Mouse (Mus musculus) lung, postnatal 0 days (tissue): ENCODE measurements at regions not wholly inside any gene's neighbourhood (a gene's known extent, or its start where the extent isn't known, plus 50 kb on each side); places are given as distances from the start of the nearest gene placed in this dataset.
A peak's percentile ranks its signal among the peaks of the same experiment; 100 is the strongest.

Source experiments
- ATAC-seq: fragments of 200-750 bp; cut with Nextera tagmentation; 2 replicates; pipeline ENCODE4 v1.8.0; 2017; ENCODE audit warnings: moderate library complexity
- DNase-seq: peaks from one replicate; pipeline ENCODE4 v3.0.0-alpha.2; 2016; ENCODE audit warnings: low spot score
- H3K27ac ChIP-seq: fragments of 300-500 bp; sonication (generic); 2 replicates; pipeline ENCODE4 v1.5.1; 2014; ENCODE audit warnings: antibody characterized with exemption, mild to moderate bottlenecking, low read length, mixed read lengths
- H3K27me3 ChIP-seq: fragments of 300-500 bp; sonication (generic); replicated peaks from 2 replicates; pipeline ENCODE4 v1.6.1; 2014; ENCODE audit warnings: low read length, mixed read lengths; ENCODE audit not compliant: insufficient read depth
- H3K36me3 ChIP-seq: fragments of 300-500 bp; sonication (generic); 2 replicates; pipeline ENCODE4 v1.6.1; 2014; ENCODE audit warnings: low read length, mixed read lengths; ENCODE audit not compliant: insufficient read depth
- H3K4me1 ChIP-seq: fragments of 300-500 bp; sonication (generic); 2 replicates; pipeline ENCODE4 v1.6.1; 2014; ENCODE audit warnings: antibody characterized with exemption, low read depth, low read length, mixed read lengths; ENCODE audit not compliant: insufficient read depth
- H3K4me2 ChIP-seq: fragments of 300-500 bp; sonication (generic); replicated peaks from 2 replicates; pipeline ENCODE4 v1.6.1; 2014; ENCODE audit warnings: low read depth, mild to moderate bottlenecking, low read length, moderate library complexity, mixed read lengths
- H3K4me3 ChIP-seq: fragments of 300-500 bp; sonication (generic); 2 replicates; pipeline ENCODE4 v1.5.1; 2014; ENCODE audit warnings: low read depth, low read length
- H3K9ac ChIP-seq: fragments of 300-500 bp; sonication (generic); replicated peaks from 2 replicates; pipeline ENCODE4 v1.6.1; 2014; ENCODE audit warnings: low read depth, mild to moderate bottlenecking
- H3K9me3 ChIP-seq: fragments of 300-500 bp; sonication (generic); 2 replicates; pipeline ENCODE4 v1.6.1; 2016; ENCODE audit warnings: low read length, mixed read lengths
- CTCF ChIP-seq: IDR thresholded peaks from 2 replicates; pipeline ENCODE4 v1.5.1; 2016; ENCODE audit warnings: antibody characterized with exemption, mild to moderate bottlenecking
- EP300 ChIP-seq: IDR thresholded peaks from 2 replicates; pipeline ENCODE4 v1.6.1; 2016; ENCODE audit warnings: antibody characterized with exemption, mild to moderate bottlenecking, control low read depth
- WGBS: fragments of 180-500 bp; shearing (Covaris S2); extraction: QIAGEN DNeasy Blood & Tissue Kit; methylation state at CpG from one replicate; pipeline ENCODE4 v1.1.7; 2014; 5-methylcytosine and 5-hydroxymethylcytosine counted together

- H3K9me3 ChIP-seq: no peaks in the 10 kb centered on the region
- no peak overlapping the region for H3K4me3 ChIP-seq
- no peaks in the 10 kb centered on the region for H3K27me3 ChIP-seq
- no peaks in the 10 kb centered on the region for H3K4me1 ChIP-seq
- ATAC-seq (no peak), DNase-seq (no peak)
- H3K4me2 ChIP-seq: no peak overlapping the region
- H3K36me3 ChIP-seq: no peaks in the 10 kb centered on the region
- H3K9ac ChIP-seq: no peak overlapping the region
- H3K27ac ChIP-seq: no peak overlapping the region
- TF ChIP-seq CTCF (no peak), EP300 (no peak)
- WGBS: 85% methylated on average over 2 of the region's 2 CpGs
Observed at GRCm38 (mm10) chr5:46986519-46986918, 996.4 kb upstream of the Slit2 start.

- 75% methylated on average over 2 of the region's 2 CpGs for WGBS
- H3K27me3 ChIP-seq: no peaks in the 10 kb centered on the region
- ATAC-seq (no peak), DNase-seq (peak; percentile 9)
- H3K4me1 ChIP-seq: no peaks in the 10 kb centered on the region
- no peak overlapping the region for H3K4me3 ChIP-seq
- TF ChIP-seq CTCF: no peak
- no peak for TF ChIP-seq EP300
- no peak overlapping the region for H3K27ac ChIP-seq
- H3K4me2 ChIP-seq: no peak overlapping the region
- no peak overlapping the region for H3K9ac ChIP-seq
- H3K9me3 ChIP-seq: no peaks in the 10 kb centered on the region
- H3K36me3 ChIP-seq: no peaks in the 10 kb centered on the region
Observed at GRCm38 (mm10) chr5:46980326-46980725, 1002.6 kb upstream of the Slit2 start.

DNA sequence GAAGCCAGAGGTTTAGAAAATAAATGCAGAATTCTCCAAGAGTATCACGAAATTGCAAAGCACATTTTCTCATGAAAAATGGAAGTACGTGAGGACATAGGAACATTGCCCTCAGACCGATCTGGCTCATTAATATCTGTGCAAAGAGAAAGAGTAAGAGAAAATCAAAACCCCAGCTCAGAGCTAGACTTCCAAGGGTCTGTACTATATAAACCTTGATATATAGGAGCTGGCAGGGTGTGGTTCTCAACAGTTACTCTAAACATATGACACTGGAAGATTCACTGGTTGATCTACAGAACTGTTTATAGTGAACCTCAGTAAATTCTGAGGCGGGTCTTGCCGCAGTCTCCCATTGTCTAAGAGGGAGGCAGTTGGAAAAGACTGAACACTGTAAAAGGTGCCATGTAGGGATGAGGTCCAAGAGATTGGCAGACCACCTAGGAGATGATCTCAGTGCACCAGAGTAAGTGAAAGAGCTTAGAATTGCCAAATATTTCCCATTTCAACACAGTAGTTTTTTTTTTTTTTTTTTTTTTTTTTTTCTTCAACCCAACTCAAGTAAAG lies 1014.0 kb upstream of the Slit2 start:
- H3K4me2 ChIP-seq: no peak overlapping the region
- H3K9ac ChIP-seq: no peak overlapping the region
- DNase-seq (peak; percentile 13), ATAC-seq (no peak)
- no peak for TF ChIP-seq CTCF
- no peak for TF ChIP-seq EP300
- H3K9me3 ChIP-seq: no peaks in the 10 kb centered on the region
- 73% methylated on average over 5 of the region's 5 CpGs for WGBS
- H3K4me3 ChIP-seq: no peak overlapping the region
- no peaks in the 10 kb centered on the region for H3K36me3 ChIP-seq
- H3K27me3 ChIP-seq: no peaks in the 10 kb centered on the region
- H3K27ac ChIP-seq: no peak overlapping the region
- H3K4me1 ChIP-seq: no peaks in the 10 kb centered on the region

DNA sequence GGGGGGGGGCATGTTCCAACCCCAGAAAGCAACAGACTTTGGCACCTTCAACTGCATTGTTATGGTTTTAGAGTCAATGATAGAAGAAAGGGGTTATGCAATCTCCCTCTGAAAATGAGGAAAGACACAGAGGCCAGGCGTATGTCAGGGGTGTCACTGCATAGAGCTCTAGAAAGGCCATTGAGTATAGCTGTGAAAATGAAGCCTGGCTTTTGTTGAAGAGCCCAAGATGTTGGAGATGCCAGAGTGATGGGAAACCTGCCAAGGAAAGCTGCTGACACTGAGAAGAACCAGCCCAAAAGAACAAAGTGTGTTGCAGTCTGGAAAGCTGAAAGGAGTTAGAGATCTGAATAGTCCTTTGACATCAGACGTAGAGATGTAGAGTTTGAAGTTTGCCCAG lies 1022.2 kb upstream of the Slit2 start:
- DNase-seq (peak; percentile 89), ATAC-seq (peak; percentile 95)
- no peaks in the 10 kb centered on the region for H3K4me1 ChIP-seq
- no peak overlapping the region for H3K4me2 ChIP-seq
- no peaks in the 10 kb centered on the region for H3K27me3 ChIP-seq
- 59% methylated on average over 2 of the region's 2 CpGs for WGBS
- no peak for TF ChIP-seq CTCF
- peak; percentile 50; the same call in 1 of the 2 replicates for TF ChIP-seq EP300
- H3K9ac ChIP-seq: no peak overlapping the region
- no peaks in the 10 kb centered on the region for H3K9me3 ChIP-seq
- no peak overlapping the region for H3K4me3 ChIP-seq
- H3K27ac ChIP-seq: no peak overlapping the region
- H3K36me3 ChIP-seq: no peaks in the 10 kb centered on the region

DNA sequence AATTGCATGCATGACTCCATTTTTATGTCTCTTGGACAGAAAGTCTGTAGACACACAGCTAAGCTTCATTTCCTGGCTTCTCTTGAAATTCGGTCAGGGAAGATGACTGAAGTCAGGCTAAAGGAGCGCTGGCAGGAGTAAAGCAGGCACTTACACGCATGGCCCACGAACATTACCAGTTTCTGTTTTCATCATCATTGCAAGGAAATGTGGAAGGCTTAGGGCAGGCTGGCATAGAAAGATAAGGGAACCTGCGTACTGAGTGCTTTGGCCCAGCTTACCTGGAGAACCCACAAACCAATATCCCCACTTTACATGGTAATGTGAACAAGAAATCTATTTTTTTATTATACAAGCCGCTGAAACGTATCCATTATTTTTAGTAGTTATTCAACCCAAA lies 1056.6 kb upstream of the Slit2 start:
- Histone ChIP-seq H3K9me3 (no peaks in the 10 kb centered on the region), H3K9ac (no peak overlapping the region), H3K27me3 (no peaks in the 10 kb centered on the region), H3K27ac (no peak overlapping the region), H3K4me2 (no peak overlapping the region), H3K36me3 (no peaks in the 10 kb centered on the region), H3K4me1 (no peaks in the 10 kb centered on the region), H3K4me3 (no peak overlapping the region)
- DNase-seq: no peak
- 89% methylated on average over 7 of the region's 7 CpGs for WGBS
- ATAC-seq: no peak
- TF ChIP-seq EP300: no peak
- no peak for TF ChIP-seq CTCF

GRCm38 (mm10) chr5:46901909-46902308 lies 1044.5 kb upstream of the Lcorl start:
- ATAC-seq: no peak; the same call in 1 of the 2 replicates
- DNase-seq: peak; percentile 31
- Histone ChIP-seq H3K27me3 (no peaks in the 10 kb centered on the region), H3K9me3 (no peaks in the 10 kb centered on the region), H3K36me3 (no peaks in the 10 kb centered on the region), H3K9ac (no peak overlapping the region), H3K4me2 (no peak overlapping the region), H3K4me1 (no peaks in the 10 kb centered on the region; the same call in 1 of the 2 replicates), H3K27ac (no peak overlapping the region), H3K4me3 (no peak overlapping the region)
- TF ChIP-seq EP300 (no peak), CTCF (no peak)
- 51% methylated on average over 2 of the region's 2 CpGs for WGBS

- Histone ChIP-seq H3K4me2 (no peak overlapping the region), H3K27me3 (no peaks in the 10 kb centered on the region), H3K4me1 (no peaks in the 10 kb centered on the region), H3K9me3 (no peaks in the 10 kb centered on the region), H3K36me3 (no peaks in the 10 kb centered on the region), H3K27ac (no peak overlapping the region), H3K9ac (no peak overlapping the region), H3K4me3 (no peak overlapping the region)
- DNase-seq (no peak), ATAC-seq (no peak)
- 77% methylated on average over 2 of the region's 2 CpGs for WGBS
- TF ChIP-seq CTCF (no peak), EP300 (no peak)
Observed at GRCm38 (mm10) chr5:46894037-46894436, 1036.6 kb upstream of the Lcorl start.
